Mouse (Mus musculus): ENCODE results near the gene Nhlrc3. TPM values are rescaled to one million over a fixed set of nuclear protein-coding genes. Genes with fewer than 3 reads are reported as not detected.

The Nhlrc3 gene
- total and polyA plus RNA-seq, 2 experiments from 2014 or later: 4.2 to 5.1 TPM

DNA sequence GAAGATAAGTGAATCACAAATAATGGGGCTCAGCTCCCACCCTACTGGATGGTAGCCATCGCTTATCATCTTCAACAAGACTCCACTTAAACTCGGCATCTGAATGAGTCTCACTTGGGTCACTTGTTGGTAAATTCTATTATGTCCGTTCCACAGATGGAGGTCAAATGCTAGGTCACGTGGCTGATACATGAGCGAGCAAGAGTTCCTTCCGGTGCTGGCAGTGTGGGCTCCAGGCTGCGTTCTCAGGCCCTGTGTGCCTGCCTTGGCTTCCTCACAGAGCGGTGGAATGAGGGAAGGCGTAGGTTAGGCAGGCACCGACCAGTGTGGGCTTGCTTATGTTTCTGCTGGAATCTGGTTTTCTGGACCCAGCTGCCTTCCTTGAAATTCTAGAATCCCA lies 23.4 kb upstream of the Nhlrc3 start:
- no peak overlapping the region for H3K9ac ChIP-seq (replicated peaks; ENCODE audit: low read depth, low read length)
- peaks cover 9% of the 10 kb centered on the region; the same call in 1 of the 2 replicates for H3K36me3 ChIP-seq (replicated peaks; ENCODE audit: control insufficient read depth, insufficient read depth, low read length)
- peaks cover 16% of the 10 kb centered on the region for H3K4me1 ChIP-seq (ENCODE audit: control insufficient read depth, insufficient read depth)
- ATAC-seq (ENCODE audit: insufficient read depth, low read depth) (no peak), DNase-seq (ENCODE audit: low spot score) (no peak)
- peak overlapping the region; percentile 53 for H3K27ac ChIP-seq (ENCODE audit: low read depth)
- no peak overlapping the region for H3K4me3 ChIP-seq (ENCODE audit: low read depth, low read length)
- H3K9me3 ChIP-seq (replicated peaks; ENCODE audit: control insufficient read depth, low read length): no peaks in the 10 kb centered on the region
- WGBS: 43% methylated on average over 10 of the region's 10 CpGs
- no peak overlapping the region for H3K4me2 ChIP-seq (ENCODE audit: low read depth, low read length)
- no peaks in the 10 kb centered on the region for H3K27me3 ChIP-seq (ENCODE audit: control insufficient read depth, insufficient read depth, low read length)
- TF ChIP-seq EP300 (IDR thresholded peaks at IDR 0.05; ENCODE audit: low read depth) (no peak), CTCF (IDR thresholded peaks at IDR 0.05; ENCODE audit: low read depth) (no peak)

DNA sequence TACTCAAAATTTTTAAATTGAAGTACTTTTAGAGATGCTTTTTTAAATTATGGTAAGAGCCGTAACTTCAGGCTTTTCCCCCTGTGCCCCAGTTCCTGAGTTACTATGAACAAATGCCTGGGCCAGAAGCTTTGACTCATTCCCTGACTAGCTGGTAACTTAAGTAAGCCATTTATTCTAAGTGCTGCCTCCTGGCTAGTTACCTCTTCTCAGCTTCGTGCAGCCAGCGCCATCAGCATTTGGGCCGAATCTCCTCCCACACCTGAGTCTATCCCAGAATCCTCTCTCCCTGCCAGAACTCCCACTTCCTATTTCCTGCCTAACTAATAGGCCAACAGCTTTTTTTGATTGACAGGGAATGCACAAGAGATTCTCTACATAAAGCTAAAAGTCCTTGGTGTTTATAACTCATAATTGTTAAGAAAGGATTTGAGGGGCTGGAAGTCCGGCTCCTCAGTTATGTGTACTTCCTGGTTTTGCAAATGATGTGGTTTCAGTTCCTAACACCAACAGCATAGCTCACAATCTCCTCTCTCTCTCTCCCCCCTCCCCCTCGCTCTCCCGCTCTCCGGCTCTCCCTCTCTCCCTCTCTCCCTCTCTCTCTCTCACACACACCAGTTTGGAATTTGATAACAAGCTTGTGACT lies 20.4 kb upstream of the Nhlrc3 start:
- 67% methylated on average over 8 of the region's 8 CpGs for WGBS
- DNase-seq (ENCODE audit: low spot score): no peak
- H3K9ac ChIP-seq (replicated peaks; ENCODE audit: low read depth, low read length): no peak overlapping the region
- H3K4me2 ChIP-seq (ENCODE audit: low read depth, low read length): no peak overlapping the region
- H3K9me3 ChIP-seq (replicated peaks; ENCODE audit: control insufficient read depth, low read length): no peaks in the 10 kb centered on the region
- no peak overlapping the region for H3K4me3 ChIP-seq (ENCODE audit: low read depth, low read length)
- TF ChIP-seq EP300 (IDR thresholded peaks at IDR 0.05; ENCODE audit: low read depth): no peak
- no peak for TF ChIP-seq CTCF (IDR thresholded peaks at IDR 0.05; ENCODE audit: low read depth)
- H3K36me3 ChIP-seq (replicated peaks; ENCODE audit: control insufficient read depth, insufficient read depth, low read length): peaks cover 38% of the 10 kb centered on the region
- H3K27ac ChIP-seq (ENCODE audit: low read depth): no peak overlapping the region
- no peak for ATAC-seq (ENCODE audit: insufficient read depth, low read depth)
- no peaks in the 10 kb centered on the region for H3K27me3 ChIP-seq (ENCODE audit: control insufficient read depth, insufficient read depth, low read length)
- peaks cover 16% of the 10 kb centered on the region for H3K4me1 ChIP-seq (ENCODE audit: control insufficient read depth, insufficient read depth)

DNA sequence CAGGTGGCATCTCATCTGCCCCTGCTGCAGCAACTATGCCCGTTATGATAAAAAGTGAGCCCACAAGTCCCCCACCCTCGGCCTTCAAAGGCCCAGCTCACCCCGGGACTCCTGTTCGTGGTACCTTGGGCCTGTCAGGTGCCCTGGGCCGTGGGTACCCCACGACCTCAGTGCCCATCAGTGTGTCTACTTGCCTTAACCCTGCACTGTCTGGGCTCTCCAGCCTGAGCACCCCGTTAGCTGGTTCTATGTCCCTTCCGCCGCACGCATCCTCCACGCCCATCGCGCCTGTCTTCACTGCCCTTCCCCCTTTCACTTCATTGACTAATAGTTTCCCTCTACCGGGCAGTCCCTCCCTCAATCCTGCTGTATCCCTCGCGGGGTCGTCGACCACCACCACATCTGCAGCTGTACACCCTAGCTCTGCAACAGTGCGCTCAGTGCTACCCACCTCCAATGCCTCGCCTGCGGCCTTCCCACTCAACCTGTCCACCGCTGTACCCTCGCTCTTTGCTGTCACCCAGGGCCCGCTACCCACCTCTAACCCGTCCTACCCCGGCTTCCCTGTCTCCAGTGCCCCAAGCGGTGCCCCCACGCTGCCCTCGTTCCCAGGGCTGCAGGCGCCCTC lies 15.4 kb upstream of the Nhlrc3 start:
- no peaks in the 10 kb centered on the region for H3K9me3 ChIP-seq (replicated peaks; ENCODE audit: control insufficient read depth, low read length)
- no peak for TF ChIP-seq CTCF (IDR thresholded peaks at IDR 0.05; ENCODE audit: low read depth)
- TF ChIP-seq EP300 (IDR thresholded peaks at IDR 0.05; ENCODE audit: low read depth): no peak
- ATAC-seq (ENCODE audit: insufficient read depth, low read depth) (no peak), DNase-seq (ENCODE audit: low spot score) (no peak)
- 96% methylated on average over 30 of the region's 30 CpGs for WGBS
- H3K27ac ChIP-seq (ENCODE audit: low read depth): no peak overlapping the region
- H3K4me2 ChIP-seq (ENCODE audit: low read depth, low read length): no peak overlapping the region
- no peak overlapping the region for H3K4me3 ChIP-seq (ENCODE audit: low read depth, low read length)
- H3K27me3 ChIP-seq (ENCODE audit: control insufficient read depth, insufficient read depth, low read length): no peaks in the 10 kb centered on the region
- H3K9ac ChIP-seq (replicated peaks; ENCODE audit: low read depth, low read length): no peak overlapping the region
- H3K36me3 ChIP-seq (replicated peaks; ENCODE audit: control insufficient read depth, insufficient read depth, low read length): peaks cover 85% of the 10 kb centered on the region
- no peaks in the 10 kb centered on the region for H3K4me1 ChIP-seq (ENCODE audit: control insufficient read depth, insufficient read depth)

DNA sequence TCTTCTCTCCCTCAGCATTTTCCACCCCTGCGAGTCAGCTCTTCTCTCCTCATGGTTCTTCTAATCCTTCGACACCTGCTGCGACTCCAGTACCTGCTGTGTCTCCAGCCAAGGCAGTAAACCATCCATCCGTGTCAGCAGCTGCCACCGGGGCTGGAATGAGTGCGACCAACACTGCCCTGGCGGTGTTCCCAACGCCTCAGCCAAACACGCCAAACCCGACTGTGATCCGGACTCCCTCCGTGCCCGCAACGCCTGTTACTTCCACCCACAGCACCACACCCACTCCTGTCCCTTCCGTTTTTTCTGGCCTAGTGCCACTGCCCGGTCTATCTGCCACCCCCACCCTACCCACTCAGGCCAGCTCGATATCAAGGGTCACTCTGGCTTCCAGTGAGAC lies 14.3 kb upstream of the Nhlrc3 start:
- no peak overlapping the region for H3K4me2 ChIP-seq (ENCODE audit: low read depth, low read length)
- no peaks in the 10 kb centered on the region for H3K4me1 ChIP-seq (ENCODE audit: control insufficient read depth, insufficient read depth)
- TF ChIP-seq EP300 (IDR thresholded peaks at IDR 0.05; ENCODE audit: low read depth): no peak
- TF ChIP-seq CTCF (IDR thresholded peaks at IDR 0.05; ENCODE audit: low read depth): no peak
- ATAC-seq (ENCODE audit: insufficient read depth, low read depth): no peak
- peaks cover 95% of the 10 kb centered on the region for H3K36me3 ChIP-seq (replicated peaks; ENCODE audit: control insufficient read depth, insufficient read depth, low read length)
- H3K27me3 ChIP-seq (ENCODE audit: control insufficient read depth, insufficient read depth, low read length): no peaks in the 10 kb centered on the region
- no peak overlapping the region for H3K9ac ChIP-seq (replicated peaks; ENCODE audit: low read depth, low read length)
- 84% methylated on average over 17 of the region's 17 CpGs for WGBS
- H3K27ac ChIP-seq (ENCODE audit: low read depth): no peak overlapping the region
- H3K9me3 ChIP-seq (replicated peaks; ENCODE audit: control insufficient read depth, low read length): no peaks in the 10 kb centered on the region
- no peak for DNase-seq (ENCODE audit: low spot score)
- no peak overlapping the region for H3K4me3 ChIP-seq (ENCODE audit: low read depth, low read length)

DNA sequence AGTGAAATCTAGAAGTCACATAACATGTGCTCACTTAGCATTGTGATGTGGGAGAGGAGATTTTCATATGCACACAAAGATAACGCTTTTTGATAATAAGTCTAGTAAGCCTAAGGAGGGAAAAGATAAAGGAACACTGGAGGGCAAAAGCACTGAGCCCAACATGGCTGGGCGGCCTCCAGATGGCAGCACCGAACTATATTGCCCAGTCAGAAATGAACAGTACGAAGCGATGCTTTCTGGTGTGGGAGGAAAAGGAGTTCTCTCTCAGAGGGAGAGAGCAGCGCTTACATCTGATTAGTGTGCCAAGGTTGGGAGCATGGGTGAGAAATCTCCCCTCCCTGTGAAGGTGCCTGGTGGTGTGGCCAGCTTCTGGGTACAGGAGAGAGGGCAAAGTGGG lies 12.8 kb upstream of the Nhlrc3 start:
- Histone ChIP-seq H3K4me1 (ENCODE audit: control insufficient read depth, insufficient read depth) (no peaks in the 10 kb centered on the region), H3K27me3 (ENCODE audit: control insufficient read depth, insufficient read depth, low read length) (no peaks in the 10 kb centered on the region), H3K4me2 (ENCODE audit: low read depth, low read length) (no peak overlapping the region), H3K9ac (replicated peaks; ENCODE audit: low read depth, low read length) (no peak overlapping the region), H3K27ac (ENCODE audit: low read depth) (no peak overlapping the region), H3K4me3 (ENCODE audit: low read depth, low read length) (no peak overlapping the region), H3K36me3 (replicated peaks; ENCODE audit: control insufficient read depth, insufficient read depth, low read length) (peaks cover 97% of the 10 kb centered on the region), H3K9me3 (replicated peaks; ENCODE audit: control insufficient read depth, low read length) (no peaks in the 10 kb centered on the region)
- peak; percentile 58; the same call in 1 of the 2 replicates for ATAC-seq (ENCODE audit: insufficient read depth, low read depth)
- DNase-seq (ENCODE audit: low spot score): peak; percentile 42
- WGBS: 44% methylated on average over 6 of the region's 6 CpGs
- TF ChIP-seq EP300 (IDR thresholded peaks at IDR 0.05; ENCODE audit: low read depth) (no peak), CTCF (IDR thresholded peaks at IDR 0.05; ENCODE audit: low read depth) (peak; percentile 71)

Measured in heart, postnatal 0 days (tissue).